Mouse (Mus musculus): ENCODE data around the gene Tmem102. TPM values are rescaled to one million over a fixed set of nuclear protein-coding genes. Genes with fewer than 3 reads are reported as not detected.

Gene Tmem102
- polyA plus RNA-seq, 1 experiment from 2014 or later = 0.82 TPM

DNA sequence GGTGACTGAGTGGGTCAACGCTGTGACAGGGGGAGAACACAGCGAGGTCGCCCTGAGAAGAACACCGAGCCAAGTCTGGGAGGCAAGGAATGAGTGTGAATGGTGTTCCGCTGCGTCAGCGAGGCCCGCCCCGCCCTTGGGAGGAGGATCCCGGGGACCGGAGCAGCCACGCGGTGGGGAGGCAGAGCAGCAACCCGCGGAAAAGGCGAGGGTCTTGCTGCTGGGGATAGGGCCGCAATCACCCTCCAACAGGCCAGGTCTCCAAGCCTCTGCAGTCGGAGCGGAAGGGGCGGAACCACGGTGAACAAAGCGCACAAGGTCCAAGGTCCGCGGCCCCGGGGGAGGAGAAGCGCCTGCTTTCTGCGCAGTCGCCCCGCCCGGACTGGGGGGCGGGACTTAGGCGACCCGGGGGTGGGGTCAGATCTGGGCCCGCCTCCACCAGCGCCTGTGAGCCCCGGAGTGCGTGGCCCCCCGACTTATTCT, 40.8 kb upstream of the Tmem102 start, which contains the start of gene Plscr3:
Gene Plscr3, plus strand, starts transcription at position 179 of the 483 bp plus-strand sequence.
- ATAC-seq (ENCODE audit: low FRiP score, low TSS enrichment) = peak; percentile 92
- under 1% methylated on average over 38 of the region's 38 CpGs for WGBS

GRCm38 (mm10) chr11:69838714-69839104, 33.3 kb upstream of the Tmem102 start:
- no peak for ATAC-seq (ENCODE audit: low FRiP score, low TSS enrichment)
- Histone ChIP-seq H3K27ac (replicated peaks; ENCODE audit: low read depth, low read length) (peak overlapping the region; percentile 96), H3K4me2 (ENCODE audit: low read length) (peak overlapping the region; percentile 99), H3K36me3 (ENCODE audit: control insufficient read depth, insufficient read depth, low read length) (peaks cover 3% of the 10 kb centered on the region), H3K4me3 (replicated peaks; ENCODE audit: low read depth, low read length) (peak overlapping the region; percentile 94), H3K27me3 (ENCODE audit: control insufficient read depth, insufficient read depth, low read length) (no peaks in the 10 kb centered on the region), H3K4me1 (ENCODE audit: control insufficient read depth, insufficient read depth, low read length) (peaks cover 31% of the 10 kb centered on the region), H3K9ac (replicated peaks; ENCODE audit: low read length) (peak overlapping the region; percentile 57), H3K9me3 (ENCODE audit: control insufficient read depth, low read length) (no peaks in the 10 kb centered on the region)
- no peak for DNase-seq
- WGBS = 0% methylated on average over 7 of the region's 7 CpGs

More for the DNA sequence above, 40.8 kb upstream of the Tmem102 start, which contains the start of gene Plscr3:
- H3K36me3 ChIP-seq (ENCODE audit: control insufficient read depth, insufficient read depth, low read length) = peaks cover 34% of the 10 kb centered on the region
- no peaks in the 10 kb centered on the region for H3K9me3 ChIP-seq (ENCODE audit: control insufficient read depth, low read length)
- peak; percentile 97 for DNase-seq
- no peaks in the 10 kb centered on the region for H3K27me3 ChIP-seq (ENCODE audit: control insufficient read depth, insufficient read depth, low read length)
- peak within 1 kb of the TSS; percentile 90 for H3K9ac ChIP-seq (replicated peaks; ENCODE audit: low read length)
- H3K4me3 ChIP-seq (replicated peaks; ENCODE audit: low read depth, low read length) = peak within 1 kb of the TSS; percentile 73
- peak within 1 kb of the TSS; percentile 94 for H3K27ac ChIP-seq (replicated peaks; ENCODE audit: low read depth, low read length)
- H3K4me1 ChIP-seq (ENCODE audit: control insufficient read depth, insufficient read depth, low read length) = peaks cover 19% of the 10 kb centered on the region
- H3K4me2 ChIP-seq (ENCODE audit: low read length) = peak within 1 kb of the TSS; percentile 82

DNA sequence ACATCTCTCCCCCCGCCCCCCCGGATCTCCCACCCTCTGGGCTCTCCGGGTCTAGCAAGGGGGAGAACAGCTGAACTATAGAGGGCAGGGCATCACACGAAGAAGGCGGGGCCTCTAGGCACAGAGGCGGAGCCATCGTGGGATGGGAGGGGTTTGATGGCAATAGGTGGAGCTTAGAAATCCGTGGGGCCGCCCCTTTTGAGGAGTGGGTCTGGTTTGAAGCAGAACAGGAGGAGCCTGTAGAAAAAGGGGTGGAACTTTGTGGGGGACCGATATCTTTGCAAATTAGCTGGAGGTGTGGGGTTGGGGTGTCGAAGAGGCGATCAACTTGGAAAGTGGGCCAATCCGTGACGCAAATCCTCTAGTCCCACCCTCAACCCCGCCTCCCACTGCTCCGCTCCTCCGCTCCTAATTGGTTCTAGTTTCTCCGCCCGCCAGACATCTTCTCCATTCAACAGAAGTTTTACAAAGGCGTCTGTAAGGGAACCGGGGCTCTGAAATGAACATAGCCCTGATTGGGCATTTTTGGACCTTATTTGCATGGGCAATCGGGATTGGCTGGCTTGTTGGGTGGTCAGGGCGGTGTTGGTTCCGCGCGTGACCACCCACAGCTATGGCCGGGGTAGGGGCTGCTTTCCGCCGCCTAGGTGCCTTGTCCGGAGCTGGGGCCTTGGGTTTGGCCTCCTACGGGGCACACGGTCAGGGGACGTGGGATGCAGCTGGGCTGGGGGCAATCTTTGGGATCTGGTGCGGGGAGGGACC, 32.7 kb upstream of the Tmem102 start, which contains the start of gene Tmem256:
Gene Tmem256, plus strand, starts transcription at position 563 of the 762 bp plus-strand sequence.
- peak within 1 kb of the TSS; percentile 99 for H3K4me2 ChIP-seq (ENCODE audit: low read length)
- peaks cover 8% of the 10 kb centered on the region for H3K36me3 ChIP-seq (ENCODE audit: control insufficient read depth, insufficient read depth, low read length)
- DNase-seq = peak; percentile 98
- H3K4me1 ChIP-seq (ENCODE audit: control insufficient read depth, insufficient read depth, low read length) = peaks cover 34% of the 10 kb centered on the region
- no peaks in the 10 kb centered on the region for H3K9me3 ChIP-seq (ENCODE audit: control insufficient read depth, low read length)
- H3K4me3 ChIP-seq (replicated peaks; ENCODE audit: low read depth, low read length) = peak within 1 kb of the TSS; percentile 94
- under 1% methylated on average over 34 of the region's 34 CpGs for WGBS
- ATAC-seq (ENCODE audit: low FRiP score, low TSS enrichment) = peak; percentile 87
- peak within 1 kb of the TSS; percentile 96 for H3K27ac ChIP-seq (replicated peaks; ENCODE audit: low read depth, low read length)
- H3K9ac ChIP-seq (replicated peaks; ENCODE audit: low read length) = peak within 1 kb of the TSS; percentile 95
- no peaks in the 10 kb centered on the region for H3K27me3 ChIP-seq (ENCODE audit: control insufficient read depth, insufficient read depth, low read length)

DNA sequence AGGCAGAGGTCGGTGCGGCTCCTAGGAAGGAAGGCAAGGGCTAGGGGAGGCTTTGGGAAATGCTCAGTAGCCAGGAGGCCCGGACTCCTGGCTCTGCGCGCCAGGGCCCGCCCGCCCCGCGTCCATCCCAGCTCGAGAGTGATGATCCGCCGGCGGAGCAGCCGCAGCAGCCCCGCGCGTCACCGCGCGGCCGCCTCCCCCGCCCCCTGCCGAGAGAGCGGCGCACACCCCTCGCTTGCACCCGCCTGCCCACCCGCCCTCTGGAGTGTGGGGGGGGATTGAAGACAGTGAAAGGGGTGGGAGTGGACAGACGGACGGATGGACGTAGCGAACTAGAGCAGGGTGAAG, 32.2 kb upstream of the Tmem102 start, which contains the start of gene Nlgn2:
Gene Nlgn2, minus strand, starts transcription at position 181 of the 348 bp plus-strand sequence.
- H3K9ac ChIP-seq (replicated peaks; ENCODE audit: low read length) = peak within 1 kb of the TSS; percentile 95
- peak; percentile 93 for DNase-seq
- H3K4me2 ChIP-seq (ENCODE audit: low read length) = peak within 1 kb of the TSS; percentile 99
- H3K4me1 ChIP-seq (ENCODE audit: control insufficient read depth, insufficient read depth, low read length) = peaks cover 34% of the 10 kb centered on the region
- no peaks in the 10 kb centered on the region for H3K9me3 ChIP-seq (ENCODE audit: control insufficient read depth, low read length)
- 0% methylated on average over 32 of the region's 32 CpGs for WGBS
- H3K27me3 ChIP-seq (ENCODE audit: control insufficient read depth, insufficient read depth, low read length) = no peaks in the 10 kb centered on the region
- peak within 1 kb of the TSS; percentile 96 for H3K27ac ChIP-seq (replicated peaks; ENCODE audit: low read depth, low read length)
- peaks cover 14% of the 10 kb centered on the region for H3K36me3 ChIP-seq (ENCODE audit: control insufficient read depth, insufficient read depth, low read length)
- peak; percentile 79; the same call in 1 of the 2 replicates for ATAC-seq (ENCODE audit: low FRiP score, low TSS enrichment)
- H3K4me3 ChIP-seq (replicated peaks; ENCODE audit: low read depth, low read length) = peak within 1 kb of the TSS; percentile 94

- ATAC-seq (ENCODE audit: low FRiP score, low TSS enrichment) (peak; percentile 6; the same call in 1 of the 2 replicates), DNase-seq (peak; percentile 72)
- under 1% methylated on average over 52 of the region's 52 CpGs for WGBS
- Histone ChIP-seq H3K4me1 (ENCODE audit: control insufficient read depth, insufficient read depth, low read length) (peaks cover 34% of the 10 kb centered on the region), H3K27me3 (ENCODE audit: control insufficient read depth, insufficient read depth, low read length) (no peaks in the 10 kb centered on the region), H3K4me3 (replicated peaks; ENCODE audit: low read depth, low read length) (peak overlapping the region; percentile 94), H3K36me3 (ENCODE audit: control insufficient read depth, insufficient read depth, low read length) (peaks cover 20% of the 10 kb centered on the region), H3K27ac (replicated peaks; ENCODE audit: low read depth, low read length) (peak overlapping the region; percentile 96), H3K4me2 (ENCODE audit: low read length) (peak overlapping the region; percentile 99), H3K9me3 (ENCODE audit: control insufficient read depth, low read length) (no peaks in the 10 kb centered on the region), H3K9ac (replicated peaks; ENCODE audit: low read length) (peak overlapping the region; percentile 95)
Measured at GRCm38 (mm10) chr11:69836703-69837576, 31.5 kb upstream of the Tmem102 start.

DNA sequence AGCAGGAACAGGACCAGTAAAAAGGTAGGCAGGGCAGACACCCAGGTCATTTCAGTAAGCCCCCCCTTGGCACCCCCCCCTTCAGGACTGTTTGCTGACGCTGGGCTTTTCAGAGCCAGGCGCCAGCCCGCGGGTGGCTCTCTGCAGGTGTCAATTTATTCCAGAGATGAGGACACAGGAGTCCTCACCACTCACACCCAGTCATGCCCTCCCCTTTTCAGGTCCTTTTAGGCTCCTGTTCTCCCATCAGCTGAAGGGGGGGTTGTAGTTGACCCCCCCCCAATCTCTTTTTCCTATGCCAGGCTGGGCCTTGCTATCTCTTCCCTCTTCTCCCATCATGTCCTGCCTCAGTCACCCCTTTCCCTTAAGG, 30.5 kb upstream of the Tmem102 start:
- Histone ChIP-seq H3K4me2 (ENCODE audit: low read length) (peak overlapping the region; percentile 99), H3K27ac (replicated peaks; ENCODE audit: low read depth, low read length) (peak overlapping the region; percentile 96), H3K9ac (replicated peaks; ENCODE audit: low read length) (peak overlapping the region; percentile 95), H3K4me3 (replicated peaks; ENCODE audit: low read depth, low read length) (peak overlapping the region; percentile 94), H3K4me1 (ENCODE audit: control insufficient read depth, insufficient read depth, low read length) (peaks cover 34% of the 10 kb centered on the region), H3K36me3 (ENCODE audit: control insufficient read depth, insufficient read depth, low read length) (peaks cover 29% of the 10 kb centered on the region), H3K27me3 (ENCODE audit: control insufficient read depth, insufficient read depth, low read length) (no peaks in the 10 kb centered on the region), H3K9me3 (ENCODE audit: control insufficient read depth, low read length) (no peaks in the 10 kb centered on the region)
- no peak for ATAC-seq (ENCODE audit: low FRiP score, low TSS enrichment)
- DNase-seq = peak; percentile 29
- 2% methylated on average over 4 of the region's 4 CpGs for WGBS

- peak overlapping the region; percentile 99 for H3K4me2 ChIP-seq (ENCODE audit: low read length)
- under 1% methylated on average over 9 of the region's 9 CpGs for WGBS
- H3K4me1 ChIP-seq (ENCODE audit: control insufficient read depth, insufficient read depth, low read length) = peaks cover 34% of the 10 kb centered on the region
- ATAC-seq (ENCODE audit: low FRiP score, low TSS enrichment) (no peak), DNase-seq (peak; percentile 64)
- H3K27me3 ChIP-seq (ENCODE audit: control insufficient read depth, insufficient read depth, low read length) = no peaks in the 10 kb centered on the region
- H3K9me3 ChIP-seq (ENCODE audit: control insufficient read depth, low read length) = no peaks in the 10 kb centered on the region
- peak overlapping the region; percentile 96 for H3K27ac ChIP-seq (replicated peaks; ENCODE audit: low read depth, low read length)
- H3K9ac ChIP-seq (replicated peaks; ENCODE audit: low read length) = peak overlapping the region; percentile 95
- H3K4me3 ChIP-seq (replicated peaks; ENCODE audit: low read depth, low read length) = peak overlapping the region; percentile 94
- H3K36me3 ChIP-seq (ENCODE audit: control insufficient read depth, insufficient read depth, low read length) = peaks cover 34% of the 10 kb centered on the region
Measured at GRCm38 (mm10) chr11:69835326-69835965, 30.0 kb upstream of the Tmem102 start.

- Histone ChIP-seq H3K9ac (replicated peaks; ENCODE audit: low read length) (peak overlapping the region; percentile 95), H3K4me2 (ENCODE audit: low read length) (peak overlapping the region; percentile 99), H3K36me3 (ENCODE audit: control insufficient read depth, insufficient read depth, low read length) (peaks cover 41% of the 10 kb centered on the region), H3K27ac (replicated peaks; ENCODE audit: low read depth, low read length) (peak overlapping the region; percentile 96), H3K4me1 (ENCODE audit: control insufficient read depth, insufficient read depth, low read length) (peaks cover 30% of the 10 kb centered on the region), H3K27me3 (ENCODE audit: control insufficient read depth, insufficient read depth, low read length) (no peaks in the 10 kb centered on the region), H3K9me3 (ENCODE audit: control insufficient read depth, low read length) (no peaks in the 10 kb centered on the region), H3K4me3 (replicated peaks; ENCODE audit: low read depth, low read length) (peak overlapping the region; percentile 94)
- no peak for ATAC-seq (ENCODE audit: low FRiP score, low TSS enrichment)
- DNase-seq = peak; percentile 71
- 5% methylated on average over 47 of the region's 48 CpGs for WGBS
Measured at GRCm38 (mm10) chr11:69834001-69834549, 28.7 kb upstream of the Tmem102 start.
